Mouse (Mus musculus) E14TG2a.4 (cell line): ENCODE measurements around the gene Vegfa.

Experiments used
- CTCF ChIP-seq: conservative IDR thresholded peaks from 2 replicates; pipeline ENCODE4 v1.5.1; 2014; ENCODE audit warnings: low read length
- NANOG ChIP-seq: IDR thresholded peaks from 2 replicates; pipeline ENCODE4 v1.6.1; 2014; ENCODE audit warnings: borderline replicate concordance, low read length, mixed read lengths

- TF ChIP-seq CTCF, result no peak
- no peak for TF ChIP-seq NANOG
Measured at GRCm38 (mm10) chr17:46028210-46029051, 3.7 kb downstream of the Vegfa start.
